Mouse (Mus musculus): ENCODE measurements around the gene Gngt2. TPM values are rescaled to one million over a fixed set of nuclear protein-coding genes. Genes with fewer than 3 reads are reported as not detected.

Gene Gngt2
- polyA plus RNA-seq, 1 experiment from 2014 or later = 39.1 TPM

- Histone ChIP-seq H3K9me3 (replicated peaks) (no peaks in the 10 kb centered on the region), H3K9ac (no peak overlapping the region), H3K4me1 (replicated peaks) (peaks cover 27% of the 10 kb centered on the region), H3K36me3 (no peaks in the 10 kb centered on the region), H3K4me2 (peak overlapping the region; percentile 95), H3K27ac (ENCODE audit: poor library complexity, severe bottlenecking) (no peak overlapping the region), H3K27me3 (replicated peaks) (peaks cover 40% of the 10 kb centered on the region), H3K4me3 (peak overlapping the region; percentile 70)
- ATAC-seq (ENCODE audit: insufficient number of reproducible peaks, low FRiP score) = no peak
- 52% methylated on average over 3 of the region's 3 CpGs for WGBS
These were observed 11.4 kb upstream of the Gngt2 start for GRCm38 (mm10) chr11:95825625-95826024.

DNA sequence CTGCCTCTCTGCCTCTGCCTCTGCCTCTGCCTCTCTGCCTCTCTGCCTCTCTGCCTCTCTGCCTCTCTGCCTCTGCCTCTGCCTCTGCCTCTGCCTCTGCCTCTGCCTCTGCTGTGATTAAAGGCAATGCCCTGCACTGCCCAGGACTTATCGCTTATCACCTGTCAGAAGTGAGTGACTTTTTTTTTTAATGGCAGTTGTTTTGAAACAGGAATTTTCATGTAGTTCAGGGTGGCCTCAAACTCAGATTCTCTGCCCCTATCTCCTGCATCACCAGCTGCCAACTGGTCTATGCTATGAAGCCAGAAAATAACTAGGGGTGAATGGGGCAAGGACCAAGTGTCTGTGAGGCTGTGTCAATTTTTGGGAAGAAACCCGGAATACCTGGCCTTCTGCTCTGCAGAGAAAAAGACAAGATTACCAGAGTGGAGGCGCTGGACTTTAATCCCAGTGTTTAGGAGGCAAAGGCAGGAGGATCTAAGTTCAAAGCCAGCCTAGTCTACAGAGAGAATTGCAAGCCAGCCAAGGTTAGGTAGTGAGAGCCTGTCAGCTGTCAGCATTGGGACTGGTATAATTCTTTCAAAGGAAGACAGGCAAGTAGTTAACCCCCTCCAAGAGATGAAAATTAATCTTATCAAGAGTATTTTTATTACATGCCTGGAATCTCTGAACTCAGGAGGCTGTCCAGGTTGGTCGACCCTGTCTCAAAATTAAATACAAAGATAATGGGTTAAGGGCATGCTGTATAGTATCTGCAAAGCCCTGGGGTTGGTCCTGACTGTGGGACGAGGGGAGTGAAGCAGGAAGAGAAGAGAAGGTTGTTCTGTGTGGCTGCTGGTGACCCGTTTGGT, 10.5 kb upstream of the Gngt2 start:
- H3K4me1 ChIP-seq (replicated peaks) = peaks cover 36% of the 10 kb centered on the region
- peaks cover 49% of the 10 kb centered on the region for H3K27me3 ChIP-seq (replicated peaks)
- WGBS = 52% methylated on average over 6 of the region's 6 CpGs
- no peaks in the 10 kb centered on the region for H3K36me3 ChIP-seq
- no peak overlapping the region for H3K27ac ChIP-seq (ENCODE audit: poor library complexity, severe bottlenecking)
- no peak overlapping the region for H3K9ac ChIP-seq
- ATAC-seq (ENCODE audit: insufficient number of reproducible peaks, low FRiP score) = no peak
- no peaks in the 10 kb centered on the region for H3K9me3 ChIP-seq (replicated peaks)
- H3K4me3 ChIP-seq = no peak overlapping the region
- H3K4me2 ChIP-seq = no peak overlapping the region

- 18% methylated on average over 3 of the region's 3 CpGs for WGBS
- H3K4me1 ChIP-seq (replicated peaks) = peaks cover 42% of the 10 kb centered on the region
- H3K27ac ChIP-seq (ENCODE audit: poor library complexity, severe bottlenecking) = no peak overlapping the region
- H3K4me3 ChIP-seq = no peak overlapping the region
- no peak overlapping the region for H3K4me2 ChIP-seq
- no peaks in the 10 kb centered on the region for H3K36me3 ChIP-seq
- ATAC-seq (ENCODE audit: insufficient number of reproducible peaks, low FRiP score) = no peak
- H3K9me3 ChIP-seq (replicated peaks) = no peaks in the 10 kb centered on the region
- H3K27me3 ChIP-seq (replicated peaks) = peaks cover 55% of the 10 kb centered on the region
- H3K9ac ChIP-seq = no peak overlapping the region
These were observed 9.9 kb upstream of the Gngt2 start for GRCm38 (mm10) chr11:95827168-95827447.

DNA sequence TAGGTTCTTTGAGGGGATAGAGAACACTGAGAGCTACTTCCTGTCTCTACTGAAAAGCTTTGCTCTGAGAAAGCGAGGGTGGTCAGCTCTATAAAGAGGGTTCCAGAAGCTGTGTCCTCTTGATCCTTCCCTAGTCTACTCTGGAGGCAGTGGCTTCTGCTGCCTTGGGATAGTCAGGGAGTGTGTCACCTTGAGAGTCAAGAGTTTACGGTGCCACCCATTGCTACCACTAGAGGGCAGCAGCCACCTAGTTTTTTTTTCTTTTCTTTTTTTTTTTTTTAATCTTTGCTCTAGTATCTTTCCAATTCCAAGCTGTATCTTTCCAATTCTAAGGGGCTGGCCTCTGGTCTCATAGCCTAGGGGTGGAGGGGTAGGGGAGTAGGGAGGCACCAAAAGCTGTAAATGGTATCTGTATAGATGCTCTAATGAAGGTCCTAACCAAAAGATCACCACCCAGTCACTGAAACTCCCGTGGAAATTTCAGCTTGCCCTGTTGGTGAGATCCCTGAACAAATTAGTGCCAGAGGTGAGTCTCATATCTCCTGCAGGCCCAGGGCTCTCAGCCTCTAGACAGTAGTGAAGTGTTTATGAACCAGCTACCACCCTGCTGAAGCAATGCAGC, 9.4 kb upstream of the Gngt2 start:
- Histone ChIP-seq H3K9me3 (replicated peaks) (no peaks in the 10 kb centered on the region), H3K4me2 (no peak overlapping the region), H3K9ac (no peak overlapping the region), H3K4me1 (replicated peaks) (peaks cover 46% of the 10 kb centered on the region), H3K4me3 (no peak overlapping the region), H3K27me3 (replicated peaks) (peaks cover 59% of the 10 kb centered on the region), H3K27ac (ENCODE audit: poor library complexity, severe bottlenecking) (no peak overlapping the region), H3K36me3 (no peaks in the 10 kb centered on the region)
- WGBS = 13% methylated on average over 3 of the region's 3 CpGs
- ATAC-seq (ENCODE audit: insufficient number of reproducible peaks, low FRiP score) = no peak

DNA sequence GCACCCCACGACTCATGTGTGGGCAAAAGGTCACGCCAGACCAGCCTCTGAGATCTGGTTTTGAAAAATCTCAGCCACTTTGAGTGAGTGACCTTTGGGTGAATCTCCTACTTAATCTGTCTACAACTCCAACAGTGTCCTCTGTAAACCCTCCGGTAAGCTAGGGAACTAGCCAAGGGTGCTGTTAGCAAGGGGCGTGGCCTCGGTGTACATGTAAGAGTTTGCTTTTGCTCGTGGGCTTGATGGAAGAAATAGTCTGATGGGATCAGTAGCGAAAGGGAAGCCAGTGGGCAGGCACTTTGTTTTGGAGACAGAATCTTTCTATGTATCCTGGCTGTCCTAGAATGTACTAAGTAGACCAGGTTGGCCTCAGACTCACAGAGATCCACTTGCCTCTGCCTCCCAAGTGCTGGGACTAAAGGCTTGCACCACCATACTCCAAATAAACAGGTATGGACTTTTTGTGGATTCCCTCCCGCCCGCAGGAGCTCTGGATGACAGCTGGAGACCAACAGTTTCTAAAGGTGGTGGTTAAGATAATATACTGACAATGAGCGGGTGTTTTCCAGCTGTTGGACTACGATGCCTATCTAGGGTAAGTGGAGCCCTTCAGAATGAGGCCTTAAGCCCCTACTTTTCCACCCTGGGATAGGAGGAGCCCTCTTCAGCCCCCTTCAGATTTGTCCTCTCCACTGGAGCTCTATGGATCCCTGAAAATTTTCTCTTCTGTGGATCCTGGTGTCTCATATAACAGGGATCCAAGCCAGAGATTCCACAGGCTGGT, 8.6 kb upstream of the Gngt2 start:
- H3K27ac ChIP-seq (ENCODE audit: poor library complexity, severe bottlenecking) = no peak overlapping the region
- no peak overlapping the region for H3K4me3 ChIP-seq
- peaks cover 60% of the 10 kb centered on the region for H3K27me3 ChIP-seq (replicated peaks)
- 62% methylated on average over 11 of the region's 11 CpGs for WGBS
- H3K4me2 ChIP-seq = no peak overlapping the region
- no peak overlapping the region for H3K9ac ChIP-seq
- H3K4me1 ChIP-seq (replicated peaks) = peaks cover 54% of the 10 kb centered on the region
- H3K36me3 ChIP-seq = no peaks in the 10 kb centered on the region
- H3K9me3 ChIP-seq (replicated peaks) = no peaks in the 10 kb centered on the region
- no peak for ATAC-seq (ENCODE audit: insufficient number of reproducible peaks, low FRiP score)

GRCm38 (mm10) chr11:95829526-95830050, 7.4 kb upstream of the Gngt2 start:
- peak overlapping the region; percentile 39; the same call in 1 of the 2 replicates for H3K4me3 ChIP-seq
- H3K27me3 ChIP-seq (replicated peaks) = peaks cover 69% of the 10 kb centered on the region
- H3K36me3 ChIP-seq = no peaks in the 10 kb centered on the region
- no peak for ATAC-seq (ENCODE audit: insufficient number of reproducible peaks, low FRiP score)
- H3K9ac ChIP-seq = peak overlapping the region; percentile 36; the same call in 1 of the 2 replicates
- no peak overlapping the region for H3K27ac ChIP-seq (ENCODE audit: poor library complexity, severe bottlenecking)
- 42% methylated on average over 4 of the region's 4 CpGs for WGBS
- no peak overlapping the region; the same call in 1 of the 2 replicates for H3K4me2 ChIP-seq
- H3K4me1 ChIP-seq (replicated peaks) = peaks cover 59% of the 10 kb centered on the region
- H3K9me3 ChIP-seq (replicated peaks) = no peaks in the 10 kb centered on the region

DNA sequence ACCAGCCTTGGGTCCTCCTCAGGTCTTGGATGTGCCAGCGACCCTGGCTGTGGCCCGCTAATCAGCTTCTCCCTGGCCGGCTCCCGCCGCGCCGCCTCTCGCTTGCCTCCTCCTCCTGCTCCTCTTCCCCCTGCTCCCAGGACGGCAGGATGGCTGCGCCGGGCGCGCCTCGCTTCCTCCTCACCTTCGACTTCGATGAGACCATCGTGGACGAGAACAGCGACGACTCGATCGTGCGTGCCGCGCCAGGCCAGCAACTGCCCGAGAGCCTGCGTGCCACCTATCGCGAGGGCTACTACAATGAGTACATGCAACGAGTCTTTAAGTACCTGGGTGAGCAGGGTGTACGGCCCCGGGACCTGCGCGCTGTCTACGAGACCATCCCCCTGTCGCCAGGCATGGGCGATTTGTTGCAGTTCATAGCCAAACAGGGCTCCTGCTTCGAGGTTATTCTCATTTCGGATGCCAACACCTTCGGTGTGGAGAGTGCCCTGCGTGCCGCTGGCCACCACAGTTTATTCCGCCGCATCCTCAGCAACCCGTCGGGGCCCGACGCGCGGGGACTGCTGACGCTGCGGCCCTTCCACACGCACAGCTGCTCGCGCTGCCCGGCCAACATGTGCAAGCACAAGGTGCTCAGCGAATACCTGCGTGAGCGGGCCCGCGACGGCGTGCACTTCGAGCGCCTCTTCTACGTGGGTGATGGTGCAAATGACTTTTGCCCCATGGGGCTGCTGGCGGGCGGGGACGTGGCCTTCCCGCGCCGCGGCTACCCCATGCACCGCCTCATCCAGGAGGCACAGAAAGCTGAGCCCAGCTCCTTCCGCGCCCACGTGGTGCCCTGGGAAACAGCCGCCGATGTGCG, 6.4 kb upstream of the Gngt2 start:
- no peak overlapping the region for H3K27ac ChIP-seq (ENCODE audit: poor library complexity, severe bottlenecking)
- no peak for ATAC-seq (ENCODE audit: insufficient number of reproducible peaks, low FRiP score)
- H3K9me3 ChIP-seq (replicated peaks) = no peaks in the 10 kb centered on the region
- H3K4me1 ChIP-seq (replicated peaks) = peaks cover 63% of the 10 kb centered on the region
- H3K4me3 ChIP-seq = peak overlapping the region; percentile 39
- peak overlapping the region; percentile 43; the same call in 1 of the 2 replicates for H3K9ac ChIP-seq
- peak overlapping the region; percentile 70 for H3K4me2 ChIP-seq
- peaks cover 69% of the 10 kb centered on the region for H3K27me3 ChIP-seq (replicated peaks)
- no peaks in the 10 kb centered on the region for H3K36me3 ChIP-seq
- 8% methylated on average over 80 of the region's 80 CpGs for WGBS

- H3K27me3 ChIP-seq (replicated peaks) = peaks cover 69% of the 10 kb centered on the region
- H3K9me3 ChIP-seq (replicated peaks) = no peaks in the 10 kb centered on the region
- peak overlapping the region; percentile 39 for H3K4me3 ChIP-seq
- peak overlapping the region; percentile 1; the same call in 1 of the 2 replicates for H3K9ac ChIP-seq
- H3K27ac ChIP-seq (ENCODE audit: poor library complexity, severe bottlenecking) = no peak overlapping the region
- H3K4me1 ChIP-seq (replicated peaks) = peaks cover 69% of the 10 kb centered on the region
- no peak for ATAC-seq (ENCODE audit: insufficient number of reproducible peaks, low FRiP score)
- H3K36me3 ChIP-seq = no peaks in the 10 kb centered on the region
- 16% methylated on average over 10 of the region's 10 CpGs for WGBS
- H3K4me2 ChIP-seq = peak overlapping the region; percentile 70
These were observed 5.8 kb upstream of the Gngt2 start for GRCm38 (mm10) chr11:95831276-95831619.

- 6% methylated on average over 15 of the region's 15 CpGs for WGBS
- Histone ChIP-seq H3K9me3 (replicated peaks) (no peaks in the 10 kb centered on the region), H3K27ac (ENCODE audit: poor library complexity, severe bottlenecking) (no peak overlapping the region), H3K27me3 (replicated peaks) (peaks cover 66% of the 10 kb centered on the region), H3K36me3 (no peaks in the 10 kb centered on the region), H3K9ac (no peak overlapping the region), H3K4me3 (peak overlapping the region; percentile 39; the same call in 1 of the 2 replicates), H3K4me2 (peak overlapping the region; percentile 70; the same call in 1 of the 2 replicates), H3K4me1 (replicated peaks) (peaks cover 73% of the 10 kb centered on the region)
- ATAC-seq (ENCODE audit: insufficient number of reproducible peaks, low FRiP score) = no peak
These were observed 5.4 kb upstream of the Gngt2 start for GRCm38 (mm10) chr11:95831641-95832040.

GRCm38 (mm10) chr11:95832129-95833005, 4.6 kb upstream of the Gngt2 start:
- Histone ChIP-seq H3K4me3 (no peak overlapping the region), H3K36me3 (no peaks in the 10 kb centered on the region), H3K27ac (ENCODE audit: poor library complexity, severe bottlenecking) (no peak overlapping the region), H3K4me1 (replicated peaks) (peaks cover 80% of the 10 kb centered on the region), H3K27me3 (replicated peaks) (peaks cover 64% of the 10 kb centered on the region), H3K9me3 (replicated peaks) (no peaks in the 10 kb centered on the region), H3K4me2 (no peak overlapping the region), H3K9ac (no peak overlapping the region)
- 42% methylated on average over 18 of the region's 18 CpGs for WGBS
- no peak for ATAC-seq (ENCODE audit: insufficient number of reproducible peaks, low FRiP score)

All from heart, embryonic 12.5 days (tissue).